Mouse (Mus musculus) cerebellum, adult 11 months (tissue): ENCODE data around the gene Xlr4c.
"Not testable (repeated sequence)": the region's sequence is repeated elsewhere in the genome, so short reads cannot be mapped to it uniquely, and the experiment has no call there.

Experiments used
- DNase-seq: peaks from one replicate; pipeline ENCODE4 v3.0.0; 2022

Xlr4c gene

DNA sequence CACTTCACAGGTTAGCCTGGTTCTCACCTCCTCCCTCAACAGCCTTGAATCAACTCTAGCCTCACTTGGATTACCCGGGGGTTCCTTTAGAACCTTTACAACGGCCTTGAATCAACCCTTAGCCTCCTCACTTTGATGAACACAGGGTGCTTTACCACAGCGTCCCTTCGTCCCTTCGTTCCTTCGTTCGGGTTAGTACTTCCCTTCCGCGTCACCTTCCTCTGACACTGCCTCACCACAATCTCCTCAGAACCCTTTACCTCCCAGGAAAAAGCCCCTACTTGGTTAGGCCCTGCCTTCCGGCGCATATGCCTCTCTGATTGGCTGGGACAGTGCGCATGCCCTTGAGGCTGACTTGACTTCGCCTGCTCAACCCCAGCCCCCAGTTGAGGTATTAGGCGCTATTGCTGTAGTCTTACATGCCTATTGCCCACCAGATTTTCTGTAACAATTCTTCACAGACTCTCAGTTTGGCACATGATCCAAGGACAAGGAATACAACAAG is at the start of gene Xlr4c:
Gene Xlr4c, minus strand, starts transcription at position 310 of the 505 bp plus-strand sequence.
- DNase-seq, result not testable (repeated sequence)

DNA sequence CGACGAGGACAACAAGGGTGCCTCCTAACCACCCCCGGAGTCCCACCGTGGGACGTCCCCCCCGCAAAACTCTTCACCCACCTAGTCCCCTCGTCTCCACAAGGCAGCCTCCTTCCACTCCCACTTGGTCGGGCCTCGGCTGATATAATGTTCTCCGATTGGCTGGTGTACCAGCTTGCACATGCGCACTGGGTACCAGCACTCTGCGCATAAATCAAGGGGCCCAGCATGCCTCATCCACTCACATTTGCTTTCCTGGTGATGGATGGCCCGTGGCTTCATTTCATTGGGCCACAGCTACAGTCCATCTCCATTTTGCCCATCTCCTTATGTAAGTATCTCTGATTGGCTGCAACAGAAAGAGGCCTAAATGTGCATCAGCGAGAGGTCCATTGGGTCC is 22.3 kb upstream of the Xlr4c start, which contains the start of gene Xlr3c:
Gene Xlr3c, minus strand, starts transcription at position 121 of the 400 bp plus-strand sequence.
- not testable (repeated sequence) for DNase-seq

DNA sequence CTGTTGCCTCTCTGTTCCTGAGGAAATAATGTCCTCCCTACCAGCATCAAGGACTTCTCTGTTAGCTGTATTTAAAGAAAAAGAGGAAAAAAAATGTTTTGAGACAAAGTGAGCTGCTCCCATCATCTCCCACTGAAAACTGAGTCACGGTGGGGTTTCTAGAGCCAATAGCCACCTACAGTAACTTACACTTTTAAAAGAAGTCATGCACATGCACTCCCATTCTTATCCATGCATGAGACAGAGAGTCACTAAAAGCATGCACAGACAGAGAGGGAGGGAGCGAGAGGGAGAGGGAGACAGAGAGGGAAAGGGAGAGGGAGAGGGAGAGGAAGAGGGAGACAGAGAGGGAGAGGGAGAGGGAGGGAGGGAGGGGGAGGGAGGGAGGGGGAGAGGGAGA is 19.5 kb upstream of the Xlr4c start:
- not testable (repeated sequence) for DNase-seq

DNA sequence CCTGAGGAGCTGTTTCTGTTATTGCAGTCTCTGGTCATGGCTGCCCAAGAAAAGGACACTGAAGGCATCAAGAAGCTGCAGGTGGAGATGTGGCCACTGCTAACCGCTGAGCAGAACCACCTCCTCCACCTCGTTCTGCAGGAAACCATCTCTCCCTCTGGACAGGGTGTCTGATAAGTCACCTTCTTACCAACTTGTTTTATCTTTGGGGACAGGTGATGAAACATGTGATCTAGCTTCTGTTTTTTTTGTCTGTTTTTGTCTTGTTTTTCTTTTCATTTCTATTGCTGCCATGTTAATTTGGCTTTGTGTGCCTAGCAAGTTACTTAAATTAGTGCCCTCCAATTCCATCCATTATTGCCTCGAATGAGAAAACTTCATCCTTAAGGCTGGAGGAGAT is 13.6 kb downstream of the Xlr4c start:
- DNase-seq, result no peak

DNA sequence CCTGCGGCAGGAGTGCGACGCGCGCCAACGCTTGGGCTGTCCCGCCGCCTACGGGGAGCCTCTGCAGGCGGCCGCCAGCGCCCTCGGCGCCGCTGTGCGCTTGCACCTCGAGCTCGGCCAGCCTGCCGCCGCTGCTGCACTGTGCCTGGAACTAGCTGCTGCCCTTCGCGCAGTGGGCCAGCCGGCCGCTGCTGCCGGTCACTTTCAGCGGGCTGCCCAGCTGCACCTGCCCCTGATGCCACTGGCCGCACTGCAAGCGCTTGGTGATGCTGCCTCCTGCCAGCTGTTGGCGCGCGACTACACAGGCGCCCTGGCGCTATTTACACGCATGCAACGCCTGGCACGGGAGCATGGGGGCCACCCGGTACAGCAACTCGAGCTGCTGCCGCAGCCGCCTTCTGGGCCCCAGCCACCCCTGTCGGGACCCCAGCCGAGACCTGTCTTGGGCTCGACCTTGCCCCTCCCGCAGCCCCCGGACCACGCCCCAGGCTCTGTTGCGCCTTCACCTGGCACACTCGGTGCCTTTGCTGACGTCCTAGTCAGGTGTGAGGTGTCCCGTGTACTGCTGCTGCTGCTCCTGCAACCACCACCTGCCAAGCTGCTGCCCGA is 14.2 kb downstream of the Xlr4c start:
- DNase-seq, result peak; percentile 52

DNA sequence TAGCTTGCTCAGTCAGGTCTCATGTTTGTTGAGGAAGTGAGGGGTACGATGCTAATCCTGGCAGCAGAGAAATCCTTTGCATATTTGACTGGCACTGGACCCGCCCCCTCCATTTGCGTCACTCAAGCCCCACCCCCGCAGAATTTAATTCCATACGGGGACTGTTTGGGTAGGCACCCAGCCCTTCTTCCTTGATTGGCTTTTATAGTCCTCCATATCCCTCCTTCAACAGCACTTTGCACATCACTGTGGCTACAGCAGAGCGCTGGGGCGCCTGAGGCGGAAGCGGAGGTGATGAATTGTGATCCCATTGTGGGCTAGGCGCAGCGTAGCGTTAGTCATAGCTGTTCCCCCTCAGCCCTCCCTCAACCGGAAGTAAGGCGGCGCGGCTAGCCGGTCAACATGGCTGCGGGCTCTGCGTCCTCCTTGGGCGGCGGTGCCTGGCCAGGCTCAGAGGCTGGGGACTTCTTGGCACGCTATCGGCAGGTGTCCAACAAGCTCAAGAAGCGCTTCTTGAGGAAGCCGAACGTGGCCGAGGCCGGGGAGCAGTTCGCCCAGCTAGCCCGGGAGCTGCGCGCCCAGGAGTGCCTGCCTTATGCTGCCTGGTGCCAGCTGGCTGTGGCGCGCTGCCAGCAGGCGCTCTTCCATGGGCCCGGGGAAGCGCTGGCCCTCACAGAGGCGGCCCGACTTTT is 14.9 kb downstream of the Xlr4c start, which contains the start of gene F8a:
Gene F8a, plus strand, starts transcription at position 378 of the 692 bp plus-strand sequence.
- DNase-seq, result peak; percentile 70

DNA sequence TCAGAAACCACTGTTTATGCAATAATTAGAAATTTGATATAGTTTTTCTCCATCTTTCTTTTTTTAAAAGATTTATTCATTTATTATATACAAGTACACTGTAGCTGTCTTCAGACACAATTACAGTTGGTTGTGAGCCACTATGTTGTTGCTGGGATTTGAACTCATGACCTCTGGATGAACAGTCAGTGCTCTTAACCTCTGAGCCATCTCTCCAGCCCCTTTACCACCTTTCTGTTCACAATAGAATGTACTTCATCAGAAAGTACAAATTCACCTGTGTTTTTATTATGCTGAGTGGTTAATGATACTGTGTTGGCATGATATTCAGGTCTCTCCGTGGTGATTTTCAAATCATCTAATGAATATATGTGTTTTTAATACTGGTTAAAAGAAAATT is 17.6 kb downstream of the Xlr4c start:
- no peak for DNase-seq

DNA sequence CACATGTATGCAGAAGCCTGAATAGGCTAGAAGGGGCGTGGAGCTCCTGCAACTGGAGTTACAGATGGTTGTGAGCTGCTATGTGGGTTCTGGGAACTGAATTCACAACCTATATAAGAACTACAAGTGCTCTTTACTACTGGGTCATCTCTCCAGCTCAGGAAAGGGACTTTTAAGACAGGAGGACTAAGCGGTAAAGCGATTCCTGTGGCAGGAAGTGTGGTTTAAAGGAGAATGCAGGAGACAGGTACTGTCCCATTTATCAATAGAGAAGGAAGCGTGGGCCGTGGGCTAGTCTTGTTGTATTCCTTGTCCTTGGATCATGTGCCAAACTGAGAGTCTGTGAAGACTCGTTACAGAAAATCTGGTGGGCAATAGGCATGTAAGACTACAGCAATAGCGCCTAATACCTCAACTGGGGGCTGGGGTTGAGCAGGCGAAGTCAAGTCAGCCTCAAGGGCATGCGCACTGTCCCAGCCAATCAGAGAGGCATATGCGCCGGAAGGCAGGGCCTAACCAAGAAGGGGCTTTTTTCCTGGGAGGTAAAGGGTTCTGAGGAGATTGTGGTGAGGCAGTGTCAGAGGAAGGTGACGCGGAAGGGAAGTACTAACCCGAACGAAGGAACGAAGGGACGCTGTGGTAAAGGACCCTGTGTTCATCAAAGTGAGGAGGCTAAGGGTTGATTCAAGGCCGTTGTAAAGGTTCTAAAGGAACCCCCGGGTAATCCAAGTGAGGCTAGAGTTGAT is 28.9 kb downstream of the Xlr4c start, which contains the start of gene Xlr4b:
Gene Xlr4b, plus strand, starts transcription at position 515 of the 746 bp plus-strand sequence.
- not testable (repeated sequence) for DNase-seq

DNA sequence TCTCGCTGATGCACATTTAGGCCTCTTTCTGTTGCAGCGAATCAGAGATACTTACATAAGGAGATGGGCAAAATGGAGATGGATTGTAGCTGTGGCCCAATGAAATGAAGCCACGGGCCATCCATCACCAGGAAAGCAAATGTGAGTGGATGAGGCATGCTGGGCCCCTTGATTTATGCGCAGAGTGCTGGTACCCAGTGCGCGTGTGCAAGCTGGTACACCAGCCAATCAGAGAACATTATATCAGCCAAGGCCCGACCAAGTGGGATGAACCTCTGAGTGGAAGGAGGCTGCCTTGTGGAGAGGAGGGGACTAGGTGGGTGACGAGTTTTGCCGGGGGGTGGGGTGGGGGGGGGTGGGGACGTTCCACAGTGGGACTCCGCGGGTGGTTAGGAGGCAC is 51.0 kb downstream of the Xlr4c start, which contains the start of gene Xlr3b:
Gene Xlr3b, plus strand, starts transcription at position 274 of the 400 bp plus-strand sequence.
- peak; percentile 4 for DNase-seq
